Mouse (Mus musculus) macrophage (primary cell): ENCODE results near the gene Cdhr2. TPM values are rescaled to one million over a fixed set of nuclear protein-coding genes. Genes with fewer than 3 reads are reported as not detected.
A peak's percentile ranks its signal among the peaks of the same experiment; 100 is the strongest.

Source experiments
- H3K27ac ChIP-seq: fragments of 350-480 bp; formaldehyde crosslinking; 2 replicates; pipeline ENCODE4 v1.9.0; 2021
- H3K36me3 ChIP-seq: fragments of 350-480 bp; formaldehyde crosslinking; 2 replicates; pipeline ENCODE4 v1.9.0; 2021; ENCODE audit errors: inconsistent target
- H3K4me3 ChIP-seq: fragments of 350-480 bp; formaldehyde crosslinking; 2 replicates; pipeline ENCODE4 v1.9.0; 2021; ENCODE audit errors: inconsistent target
- H3K79me2 ChIP-seq: fragments of 350-480 bp; formaldehyde crosslinking; 2 replicates; pipeline ENCODE4 v1.9.0; 2021; ENCODE audit errors: inconsistent target
- WGBS: methylation state at CpG from one replicate; pipeline ENCODE4 v1.1.7; 2026; ENCODE audit warnings: inconsistent platforms; ENCODE audit not compliant: missing documents; 5-methylcytosine and 5-hydroxymethylcytosine counted together
- polyA plus RNA-seq: library from polyadenylated mRNA; stranded (reverse); fragments of 250-400 nt; gene quantifications from 3 replicates; pipeline ENCODE4 v1.2.4, GENCODE M21; 2018; ENCODE audit warnings: inconsistent platforms

Gene Cdhr2
- polyA plus RNA-seq, 1 experiment from 2014 or later = not detected

GRCm38 (mm10) chr13:54686139-54687053 lies 14.9 kb upstream of the Cdhr2 start:
- Histone ChIP-seq H3K36me3 (peaks cover 27% of the 10 kb centered on the region), H3K27ac (peak overlapping the region; percentile 19; the same call in 1 of the 2 replicates), H3K4me3 (peak overlapping the region; percentile 50), H3K79me2 (peaks cover 71% of the 10 kb centered on the region)
- WGBS = 7% methylated on average over 19 of the region's 19 CpGs

- 2% methylated on average over 34 of the region's 35 CpGs for WGBS
- H3K79me2 ChIP-seq = peaks cover 78% of the 10 kb centered on the region
- H3K36me3 ChIP-seq = peaks cover 22% of the 10 kb centered on the region
- peak overlapping the region; percentile 19; the same call in 1 of the 2 replicates for H3K27ac ChIP-seq
- peak overlapping the region; percentile 50 for H3K4me3 ChIP-seq
These were observed 14.2 kb upstream of the Cdhr2 start for GRCm38 (mm10) chr13:54687096-54687495.

- H3K4me3 ChIP-seq = peak overlapping the region; percentile 50
These were observed 13.5 kb upstream of the Cdhr2 start for GRCm38 (mm10) chr13:54687575-54688424.

GRCm38 (mm10) chr13:54690151-54690740 lies 11.0 kb upstream of the Cdhr2 start:
- H3K79me2 ChIP-seq = peaks cover 70% of the 10 kb centered on the region
- no peak overlapping the region for H3K27ac ChIP-seq
- H3K36me3 ChIP-seq = no peaks in the 10 kb centered on the region
- no peak overlapping the region for H3K4me3 ChIP-seq
- WGBS = 95% methylated on average over 8 of the region's 8 CpGs

More at GRCm38 (mm10) chr13:54687575-54688424, 13.5 kb upstream of the Cdhr2 start:
- under 1% methylated on average over 62 of the region's 82 CpGs for WGBS
- peaks cover 15% of the 10 kb centered on the region for H3K36me3 ChIP-seq
- H3K79me2 ChIP-seq = peaks cover 85% of the 10 kb centered on the region
- H3K27ac ChIP-seq = peak overlapping the region; percentile 79

- Histone ChIP-seq H3K36me3 (no peaks in the 10 kb centered on the region), H3K79me2 (peaks cover 55% of the 10 kb centered on the region), H3K27ac (peak overlapping the region; percentile 68), H3K4me3 (peak overlapping the region; percentile 99; the same call in 1 of the 2 replicates)
These were observed 9.5 kb upstream of the Cdhr2 start for GRCm38 (mm10) chr13:54691737-54692136.

- 7% methylated on average over 21 of the region's 21 CpGs for WGBS
- H3K36me3 ChIP-seq = no peaks in the 10 kb centered on the region
- peak overlapping the region; percentile 68 for H3K27ac ChIP-seq
- H3K4me3 ChIP-seq = peak overlapping the region; percentile 99
- peaks cover 51% of the 10 kb centered on the region for H3K79me2 ChIP-seq
These were observed 8.3 kb upstream of the Cdhr2 start for GRCm38 (mm10) chr13:54692711-54693557.

- peak within 1 kb of the TSS; percentile 88 for H3K27ac ChIP-seq
- WGBS = under 1% methylated on average over 55 of the region's 92 CpGs
- peak within 1 kb of the TSS; percentile 99 for H3K4me3 ChIP-seq
- peaks cover 47% of the 10 kb centered on the region for H3K79me2 ChIP-seq
- no peaks in the 10 kb centered on the region for H3K36me3 ChIP-seq
These were observed 7.5 kb upstream of the Cdhr2 start, which contains the start of gene Rnf44 for GRCm38 (mm10) chr13:54693558-54694347. Rnf44 (minus strand) TSS chr13:54693907.

- WGBS = 15% methylated on average over 26 of the region's 26 CpGs
These were observed 6.8 kb upstream of the Cdhr2 start for GRCm38 (mm10) chr13:54694348-54695060.

GRCm38 (mm10) chr13:54695479-54696230 lies 5.6 kb upstream of the Cdhr2 start:
- Histone ChIP-seq H3K4me3 (no peak overlapping the region), H3K36me3 (no peaks in the 10 kb centered on the region), H3K79me2 (peaks cover 28% of the 10 kb centered on the region), H3K27ac (no peak overlapping the region)
- 90% methylated on average over 11 of the region's 11 CpGs for WGBS

More at GRCm38 (mm10) chr13:54694348-54695060, 6.8 kb upstream of the Cdhr2 start:
- H3K27ac ChIP-seq = peak overlapping the region; percentile 88
- peaks cover 39% of the 10 kb centered on the region for H3K79me2 ChIP-seq
- H3K4me3 ChIP-seq = peak overlapping the region; percentile 52
- H3K36me3 ChIP-seq = no peaks in the 10 kb centered on the region

- no peak overlapping the region for H3K4me3 ChIP-seq
- H3K36me3 ChIP-seq = no peaks in the 10 kb centered on the region
- no peaks in the 10 kb centered on the region for H3K79me2 ChIP-seq
- H3K27ac ChIP-seq = no peak overlapping the region
- WGBS = 65% methylated on average over 6 of the region's 7 CpGs
These were observed 1.2 kb downstream of the Cdhr2 start for GRCm38 (mm10) chr13:54702507-54702906.

- H3K36me3 ChIP-seq = no peaks in the 10 kb centered on the region
- no peak overlapping the region for H3K4me3 ChIP-seq
- no peak overlapping the region for H3K27ac ChIP-seq
- no peaks in the 10 kb centered on the region for H3K79me2 ChIP-seq
- WGBS = 70% methylated on average over 6 of the region's 6 CpGs
These were observed 3.6 kb downstream of the Cdhr2 start for GRCm38 (mm10) chr13:54704890-54705289.

GRCm38 (mm10) chr13:54710866-54711265 lies 9.6 kb downstream of the Cdhr2 start:
- Histone ChIP-seq H3K36me3 (no peaks in the 10 kb centered on the region), H3K4me3 (no peak overlapping the region), H3K79me2 (no peaks in the 10 kb centered on the region), H3K27ac (no peak overlapping the region)
- 86% methylated on average over 3 of the region's 3 CpGs for WGBS
